ENCODE assay signal across 16 mouse cellular contexts in genomic region chr14:11510173-11510572, GRCm38 (mm10). TPM values are rescaled to one million over a fixed set of nuclear protein-coding genes. Genes with fewer than 3 reads are reported as not detected.
DNase-seq lines count a peak whose midpoint lies in the region; ATAC-seq lines count a peak whose summit lies in the region.
"Had no signal": no experiment of that assay in that cellular context is flagged by ENCODE, and none has a peak within 500 bp of the region (broad histone marks: within the 10 kb centered on the region; RNA-seq: fewer than 3 reads in every experiment).

No protein-coding gene starts in this region.

- ATAC-seq in heart, embryonic 11.5 days (replicated peaks; ENCODE audit: insufficient number of reproducible peaks, low FRiP score, low TSS enrichment) = no peak
- ATAC-seq: forebrain, postnatal 0 days had no signal

- H3K27ac ChIP-seq in heart, embryonic 11.5 days (ENCODE audit: low read depth, low read length) = no peak overlapping the region
- H3K27ac ChIP-seq in heart, embryonic 10.5 days = no peak overlapping the region
- H3K27ac ChIP-seq: hindbrain, embryonic 15.5 days; liver, embryonic 15.5 days had no signal

- H3K4me2 ChIP-seq in heart, embryonic 11.5 days = no peak overlapping the region
- H3K4me2 ChIP-seq: hindbrain, embryonic 15.5 days; liver, embryonic 15.5 days; midbrain, embryonic 11.5 days had no signal

- H3K9ac ChIP-seq in heart, embryonic 11.5 days (ENCODE audit: low read depth, low read length) = no peak overlapping the region
- H3K9ac ChIP-seq: forebrain, postnatal 0 days; hindbrain, embryonic 15.5 days; liver, embryonic 15.5 days had no signal

- DNase-seq in heart, adult 18-20 months = peak; percentile 84 to 85
- DNase-seq in testis, postnatal 14 days (ENCODE audit: low spot score) = peak; percentile 12
- no peak for DNase-seq in testis, postnatal 10 days (ENCODE audit: low spot score)
- DNase-seq in heart, embryonic 10.5 days (ENCODE audit: low spot score) = peak; percentile 55
- no peak for DNase-seq in retina, embryonic 14.5 days (ENCODE audit: low spot score)
- no peak for DNase-seq in lung, postnatal 36 days
- DNase-seq: cerebellum, postnatal 14 days; forebrain, postnatal 0 days; gastrocnemius, postnatal 36 days; left cerebral cortex, postnatal 4 days had no signal

- H3K27me3 ChIP-seq in heart, embryonic 11.5 days (ENCODE audit: control insufficient read depth, insufficient read depth, low read length) = no peaks in the 10 kb centered on the region
- H3K27me3 ChIP-seq in heart, embryonic 10.5 days (ENCODE audit: insufficient read depth, poor library complexity, severe bottlenecking) = no peaks in the 10 kb centered on the region
- H3K27me3 ChIP-seq: hindbrain, embryonic 15.5 days; liver, embryonic 15.5 days had no signal

- WGBS in heart, embryonic 11.5 days (ENCODE audit: insufficient replicate concordance) = 43% methylated on average over 1 of the region's 1 CpGs
- WGBS in heart, embryonic 10.5 days = 33% methylated on average over 1 of the region's 1 CpGs

- H3K4me3 ChIP-seq in heart, embryonic 11.5 days (ENCODE audit: low read depth, low read length) = no peak overlapping the region
- H3K4me3 ChIP-seq in heart, embryonic 10.5 days = no peak overlapping the region
- H3K4me3 ChIP-seq: hindbrain, embryonic 15.5 days; liver, embryonic 15.5 days; myocyte had no signal

- no peaks in the 10 kb centered on the region for H3K4me1 ChIP-seq in heart, embryonic 11.5 days (ENCODE audit: control insufficient read depth, insufficient read depth, low read length)
- H3K4me1 ChIP-seq in heart, embryonic 10.5 days = no peaks in the 10 kb centered on the region
- H3K4me1 ChIP-seq: hindbrain, embryonic 15.5 days; liver, embryonic 15.5 days had no signal

- H3K36me3 ChIP-seq in heart, embryonic 11.5 days (ENCODE audit: control insufficient read depth, insufficient read depth, low read length) = no peaks in the 10 kb centered on the region
- no peaks in the 10 kb centered on the region for H3K36me3 ChIP-seq in heart, embryonic 10.5 days
- H3K36me3 ChIP-seq: hindbrain, embryonic 15.5 days; liver, embryonic 15.5 days had no signal

- no peaks in the 10 kb centered on the region for H3K9me3 ChIP-seq in heart, embryonic 11.5 days (replicated peaks; ENCODE audit: control insufficient read depth, low read length)
- no peaks in the 10 kb centered on the region for H3K9me3 ChIP-seq in heart, embryonic 10.5 days
- H3K9me3 ChIP-seq: hindbrain, embryonic 15.5 days; liver, embryonic 15.5 days had no signal

RNA-seq across cellular contexts. Expression of gene Ptprg, which starts 43.2 kb away (rescaled TPM):
- total RNA-seq in heart, adult 18-20 months (2021) = 10 to 100 TPM; 46.4 to 51.8 TPM
- 15.2 and 16.5 TPM in 2 replicates for polyA plus RNA-seq in heart, embryonic 11.5 days (2014; fragmentation: Nextera tagmentation; extraction: Ambion mirVana)
- 22.2 and 22.8 TPM in 2 replicates for polyA plus RNA-seq in heart, embryonic 10.5 days (2016; fragmentation: Nextera tagmentation; extraction: Ambion mirVana)
- total RNA-seq: MEL had no signal

Comparison
In these comparisons a context has a peak if more than half of its experiments do, and no peak if none do; other contexts are left out.
1. DNase-seq: peak in heart, adult 18-20 months (2 of 2), testis, postnatal 14 days (single experiment) and heart, embryonic 10.5 days (single experiment); none in testis, postnatal 10 days (single experiment), retina, embryonic 14.5 days (single experiment) and lung, postnatal 36 days (single experiment).